Mouse (Mus musculus): ENCODE data around the gene Ptgfr.

The Ptgfr gene

GRCm38 (mm10) chr3:151836871-151837680, at the start of gene Ptgfr:
Ptgfr (minus strand) TSS chr3:151837630.
- DNase-seq = peak; percentile 1

DNA sequence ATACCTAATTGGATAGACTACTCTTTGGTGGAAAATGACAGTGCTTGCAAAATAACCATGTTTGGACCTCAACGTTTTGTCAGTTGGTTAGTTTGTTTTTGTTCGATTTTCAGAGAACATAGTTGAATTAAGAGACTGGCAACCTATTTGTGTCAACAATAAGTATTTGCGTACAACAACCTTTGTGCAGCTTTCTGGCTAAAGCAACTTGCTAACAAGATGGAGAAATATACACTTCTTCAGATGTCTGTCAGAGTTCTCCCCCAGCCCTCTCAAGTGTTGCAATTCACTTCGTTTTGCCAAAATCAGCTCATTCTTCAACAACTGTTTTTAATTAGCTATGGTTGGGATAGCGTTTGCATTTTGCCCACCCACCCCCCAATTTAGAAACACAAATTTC, 46.5 kb upstream of the Ptgfr start:
- no peak for DNase-seq

GRCm38 (mm10) chr3:151879981-151880380, 42.6 kb upstream of the Ptgfr start:
- no peak for DNase-seq

GRCm38 (mm10) chr3:151868970-151869369, 31.5 kb upstream of the Ptgfr start:
- no peak for DNase-seq

DNA sequence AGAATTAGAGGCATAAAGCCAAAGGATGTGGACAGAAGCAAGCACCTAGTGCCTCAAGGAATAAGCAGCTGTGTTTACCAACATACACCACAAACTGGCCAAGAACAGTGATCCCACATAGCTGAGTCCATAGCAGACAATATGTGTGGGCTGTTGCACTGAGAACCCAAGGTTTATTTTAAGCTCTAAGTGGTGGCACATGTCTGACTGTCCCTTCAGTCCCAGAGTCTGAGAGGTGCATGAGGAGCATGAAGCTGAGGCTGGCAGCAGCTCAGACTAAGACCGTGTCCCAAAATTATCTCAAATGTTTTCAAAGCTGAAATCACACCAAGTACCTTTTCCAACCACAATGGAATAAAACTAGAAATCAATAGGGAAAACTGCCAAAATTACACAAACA, 13.9 kb upstream of the Ptgfr start:
- DNase-seq = no peak

- no peak for DNase-seq
Measured at GRCm38 (mm10) chr3:151850621-151851020, 13.2 kb upstream of the Ptgfr start.

- DNase-seq = no peak
Measured at GRCm38 (mm10) chr3:151846292-151846691, 8.9 kb upstream of the Ptgfr start.

GRCm38 (mm10) chr3:151844361-151845154, 7.1 kb upstream of the Ptgfr start:
- no peak for DNase-seq

GRCm38 (mm10) chr3:151840688-151841087, 3.3 kb upstream of the Ptgfr start:
- no peak for DNase-seq

DNA sequence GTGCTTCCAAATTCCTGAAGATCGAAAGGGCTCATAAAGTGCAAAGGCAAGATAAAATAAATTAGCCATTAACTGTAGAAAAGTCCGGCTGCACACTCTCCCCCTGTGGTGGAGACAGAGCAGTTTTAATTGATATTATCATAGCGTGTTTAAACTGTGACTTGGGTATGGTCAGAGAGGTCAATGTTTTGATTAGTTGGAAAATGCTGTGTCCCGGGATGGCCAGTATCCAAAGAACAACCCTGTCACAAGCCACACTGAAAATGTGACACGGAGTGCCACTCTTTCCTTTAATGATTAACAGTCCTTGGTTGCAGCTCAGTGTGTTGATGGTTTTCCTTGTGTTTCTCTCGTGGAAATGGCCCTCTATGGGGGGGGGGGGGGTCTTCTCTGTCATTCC, 942 bp upstream of the Ptgfr start:
- no peak for DNase-seq

DNA sequence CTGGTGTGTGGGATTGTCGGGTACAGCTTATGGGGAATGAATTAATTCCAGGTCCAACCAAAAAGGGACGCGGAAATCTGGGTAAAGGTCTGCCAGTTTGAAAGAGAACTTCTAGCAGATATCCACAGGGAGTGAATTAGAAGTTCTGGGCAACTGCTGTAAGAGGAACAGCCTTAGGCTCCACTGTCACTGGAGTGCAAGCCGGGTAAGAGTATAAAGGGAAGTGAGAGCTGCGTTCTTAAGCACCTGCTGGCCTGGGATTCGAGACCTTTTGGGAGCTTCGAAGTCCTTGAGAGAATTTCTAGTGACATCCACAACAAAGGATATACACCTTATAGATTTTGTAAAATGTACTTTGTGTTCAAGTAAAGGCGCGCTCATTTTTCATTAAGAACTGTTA, 319 bp upstream of the Ptgfr start:
- DNase-seq = no peak

DNA sequence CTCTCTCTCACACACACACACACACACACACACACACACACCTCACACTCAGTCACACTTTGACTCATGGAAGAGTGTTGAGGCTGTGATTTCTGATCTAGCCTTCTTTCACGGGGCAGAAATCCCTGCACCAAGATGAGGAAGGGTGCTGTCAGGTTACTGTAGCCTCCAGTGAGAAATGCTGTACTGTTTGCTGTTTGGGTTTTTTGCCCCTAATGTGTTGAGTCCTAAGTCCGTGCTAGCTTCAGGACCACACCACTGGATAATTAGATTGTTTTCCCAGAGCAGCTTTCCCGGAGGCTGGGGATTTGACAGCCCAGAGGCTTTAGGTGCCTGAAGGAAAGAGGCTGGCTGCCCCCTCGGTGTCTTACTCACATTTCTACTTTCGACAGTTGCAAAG, 979 bp downstream of the Ptgfr start:
- no peak for DNase-seq

DNA sequence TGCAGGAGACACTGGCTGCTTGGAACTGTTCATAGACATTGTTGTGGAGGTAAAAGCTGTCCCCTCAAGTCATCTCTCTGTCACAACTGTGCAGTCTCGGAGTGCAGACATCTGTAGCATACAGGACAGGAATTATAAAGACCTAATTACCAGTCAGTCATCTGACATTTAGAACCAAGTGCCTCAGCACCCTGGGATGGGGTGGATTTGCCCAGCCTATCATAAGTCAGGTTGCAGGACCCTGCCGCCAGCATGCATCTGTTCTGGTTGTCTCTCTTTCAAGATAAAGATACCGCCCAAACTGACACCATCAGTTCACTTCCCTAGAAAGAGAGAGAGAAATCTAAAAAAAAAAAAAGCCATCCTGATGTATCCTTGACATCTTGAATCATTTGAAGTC, 1.6 kb downstream of the Ptgfr start:
- DNase-seq = no peak

GRCm38 (mm10) chr3:151827950-151828610, 9.3 kb downstream of the Ptgfr start:
- DNase-seq = no peak

DNA sequence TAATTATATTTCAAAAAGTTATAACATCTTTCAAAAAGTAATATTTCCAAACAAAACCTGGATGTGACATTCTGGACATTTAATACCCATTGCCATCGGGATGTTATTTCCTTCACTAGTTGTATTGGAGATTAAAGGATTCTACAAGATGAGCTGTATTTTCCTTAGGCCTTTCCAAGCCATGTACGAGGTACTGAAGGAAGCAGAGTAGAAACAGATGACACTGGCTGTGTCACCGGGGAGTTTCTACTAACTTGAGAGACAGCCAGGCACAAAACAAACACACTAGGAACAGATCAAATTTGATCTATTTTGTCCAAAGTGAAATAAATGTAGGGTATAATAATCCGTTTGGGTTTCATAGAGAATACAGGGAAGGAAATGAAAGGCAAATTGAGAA, 17.6 kb downstream of the Ptgfr start:
- DNase-seq = no peak

- no peak for DNase-seq
Measured at GRCm38 (mm10) chr3:151818265-151818664, 19.2 kb downstream of the Ptgfr start.

DNA sequence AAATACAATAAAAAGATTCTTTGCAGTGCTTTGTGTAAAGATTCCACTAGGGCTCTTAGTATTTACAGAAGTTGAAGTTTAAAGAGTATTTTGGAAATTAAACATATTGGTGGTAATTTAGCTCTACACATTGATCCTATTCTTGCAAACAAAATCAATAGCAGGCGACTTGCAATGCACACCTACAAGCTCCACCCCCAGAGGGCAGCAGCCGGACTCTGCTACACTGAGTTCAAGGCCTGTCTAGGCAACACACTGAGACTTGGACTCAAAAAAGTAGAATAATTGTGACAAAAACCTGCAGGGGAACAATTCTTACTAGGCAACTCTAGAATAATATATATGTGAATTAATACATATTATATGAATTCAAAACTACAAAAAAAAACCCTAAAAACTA, 28.8 kb downstream of the Ptgfr start:
- DNase-seq = no peak

DNA sequence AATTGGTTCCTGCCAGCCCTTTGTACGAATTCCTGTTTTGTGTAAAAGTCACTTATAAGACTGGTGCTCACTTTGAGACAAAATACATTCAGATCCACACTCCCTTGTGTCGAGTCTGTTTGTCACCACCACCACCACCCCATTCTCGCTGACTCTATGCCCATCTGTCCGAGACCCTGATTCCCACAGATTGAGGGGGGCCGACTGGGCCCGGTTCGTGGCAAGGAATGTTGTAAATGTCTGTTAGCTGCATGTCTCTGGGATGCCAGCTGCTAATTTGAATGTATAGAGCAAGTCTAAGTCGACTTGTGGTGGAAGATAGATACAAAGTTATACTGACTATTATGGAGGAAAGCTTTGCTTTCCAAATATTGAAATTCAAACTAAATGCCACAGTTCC, 48.8 kb downstream of the Ptgfr start:
- DNase-seq = no peak

GRCm38 (mm10) chr3:151775089-151775488, 62.3 kb downstream of the Ptgfr start:
- DNase-seq = no peak

DNA sequence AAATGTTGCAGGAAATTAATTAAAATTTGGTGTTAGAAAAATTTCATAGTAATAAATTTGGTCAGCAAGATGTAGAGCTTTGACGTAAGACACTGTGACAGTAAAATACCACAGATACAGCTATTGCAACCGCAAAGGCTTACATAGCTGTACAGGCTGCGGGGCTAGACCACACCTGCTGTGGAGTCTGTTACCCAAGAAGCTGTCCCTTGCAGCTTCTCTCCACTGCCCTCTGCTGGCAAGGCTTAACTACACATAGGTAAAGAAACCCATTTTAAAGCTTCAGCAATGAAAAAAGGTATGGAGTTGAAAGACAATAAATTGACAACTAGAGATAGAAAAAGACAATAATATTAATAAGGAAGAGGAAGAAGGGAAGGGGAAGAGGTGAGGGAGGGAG, 66.4 kb downstream of the Ptgfr start:
- peak; percentile 3 for DNase-seq

- DNase-seq = no peak
Measured at GRCm38 (mm10) chr3:151749737-151750136, 87.7 kb downstream of the Ptgfr start, which contains the start of gene Ifi44. Ifi44 (minus strand) TSS chr3:151749960.

GRCm38 (mm10) chr3:151748514-151748913, 88.9 kb downstream of the Ptgfr start:
- no peak for DNase-seq

Data from cerebellum, adult 11 months (tissue).